In genomic region chr7:132699639-132700038, GRCm38 (mm10) we compare ENCODE assay signal across 14 mouse cellular contexts.
DNase-seq lines count a peak whose midpoint lies in the region; ATAC-seq and TF ChIP-seq lines count a peak whose summit lies in the region.
"Had no signal": no experiment of that assay in that cellular context is flagged by ENCODE, and none has a peak within 500 bp of the region (broad histone marks: within the 10 kb centered on the region; RNA-seq: fewer than 3 reads in every experiment).

No protein-coding gene starts in this region.

- TF ChIP-seq RAD21 in CH12.LX (IDR thresholded peaks at IDR 0.05; ENCODE audit: low read depth, low read length): no peak

- no peaks in the 10 kb centered on the region for H3K27me3 ChIP-seq in liver, postnatal 0 days (ENCODE audit: insufficient read depth, low read length)
- H3K27me3 ChIP-seq in liver, embryonic 11.5 days (replicated peaks; ENCODE audit: control insufficient read depth, insufficient read depth, low read length): no peaks in the 10 kb centered on the region
- H3K27me3 ChIP-seq in CH12.LX (replicated peaks): no peaks in the 10 kb centered on the region

- H3K79me2 ChIP-seq in CH12.LX (replicated peaks; ENCODE audit: control insufficient read depth, extremely low read depth, insufficient read depth, poor library complexity, severe bottlenecking): no peaks in the 10 kb centered on the region

- no peak overlapping the region for H3K4me3 ChIP-seq in liver, postnatal 0 days (ENCODE audit: low read depth, low read length)
- no peak overlapping the region for H3K4me3 ChIP-seq in liver, embryonic 11.5 days (ENCODE audit: low read depth, low read length)
- H3K4me3 ChIP-seq in CH12.LX (replicated peaks in 1 of 3; ENCODE audit: low read depth in 2 of 3, low read length in 2 of 3, poor library complexity in 1 of 3): no peak overlapping the region

- no peak for TF ChIP-seq EP300 in liver, postnatal 0 days (IDR thresholded peaks at IDR 0.05; ENCODE audit: low read depth)
- TF ChIP-seq EP300 in CH12.LX (IDR thresholded peaks at IDR 0.05; ENCODE audit: low read length): no peak; the same call in 1 of the 2 replicates

- TF ChIP-seq CTCF in liver, postnatal 0 days (IDR thresholded peaks at IDR 0.05; ENCODE audit: low read depth): no peak
- no peak for TF ChIP-seq CTCF in CH12.LX (conservative IDR thresholded peaks at IDR 0.05 in 1 of 2, IDR thresholded peaks at IDR 0.05 in 1 of 2; ENCODE audit: low read depth in 2 of 2, low read length in 2 of 2)

- ATAC-seq in liver, postnatal 0 days: no peak
- no peak for ATAC-seq in liver, embryonic 11.5 days (replicated peaks; ENCODE audit: low FRiP score)
- ATAC-seq in common myeloid progenitor, adult 5-6 weeks (replicated peaks; ENCODE audit: low read depth, poor library complexity, severe bottlenecking): peak; percentile 35; the same call in 1 of the 2 replicates
- ATAC-seq: hindbrain, postnatal 0 days had no signal

- H3K27ac ChIP-seq in liver, postnatal 0 days (ENCODE audit: low read depth): peak overlapping the region; percentile 75
- no peak overlapping the region for H3K27ac ChIP-seq in liver, embryonic 11.5 days (ENCODE audit: low read depth, low read length)
- peak overlapping the region; percentile 28; the same call in 1 of the 2 replicates for H3K27ac ChIP-seq in CH12.LX (ENCODE audit: insufficient read depth, low read depth)
- H3K27ac ChIP-seq: hindbrain, postnatal 0 days; liver, embryonic 14.5 days had no signal

- H3K4me2 ChIP-seq in liver, postnatal 0 days (ENCODE audit: low read depth, low read length): no peak overlapping the region
- H3K4me2 ChIP-seq in liver, embryonic 11.5 days: no peak overlapping the region
- no peak overlapping the region for H3K4me2 ChIP-seq in CH12.LX (ENCODE audit: insufficient read depth, low read depth, poor library complexity, severe bottlenecking)

- H3K4me1 ChIP-seq in liver, postnatal 0 days (ENCODE audit: insufficient read depth): peaks cover 2% of the 10 kb centered on the region; the same call in 1 of the 2 replicates
- H3K4me1 ChIP-seq in liver, embryonic 11.5 days (replicated peaks; ENCODE audit: control insufficient read depth, insufficient read depth, low read length): 0 out of 2 replicates have a peak, but pooled peaks cover 3% of the 10 kb centered on the region
- peaks cover 15 to 62% of the 10 kb centered on the region in 2 experiments for H3K4me1 ChIP-seq in CH12.LX (ENCODE audit: control insufficient read depth in 1 of 2, insufficient read depth in 2 of 2)

- no peak for TF ChIP-seq POLR2A in CH12.LX (IDR thresholded peaks at IDR 0.05; ENCODE audit: low read depth, low read length)

- H3K36me3 ChIP-seq in liver, postnatal 0 days (replicated peaks; ENCODE audit: insufficient read depth, low read length): no peaks in the 10 kb centered on the region
- no peaks in the 10 kb centered on the region for H3K36me3 ChIP-seq in liver, embryonic 11.5 days (ENCODE audit: control insufficient read depth, insufficient read depth, low read length)
- peaks cover 0 to 3% of the 10 kb centered on the region in 2 experiments for H3K36me3 ChIP-seq in CH12.LX (replicated peaks in 1 of 2; ENCODE audit: control insufficient read depth in 1 of 2, insufficient read depth in 1 of 2, low read length in 1 of 2)

- in situ Hi-C loops in CH12.LX (cut with MboI; ENCODE audit: low pct_ligation_motif_present, low pct_unique_long_range_greater_than_20kb, low sequenced_read_pairs): no loop called here

- no peaks in the 10 kb centered on the region for H3K9me3 ChIP-seq in liver, postnatal 0 days (ENCODE audit: low read length)
- H3K9me3 ChIP-seq in liver, embryonic 11.5 days (ENCODE audit: control insufficient read depth, low read length): no peaks in the 10 kb centered on the region
- peaks cover 4% of the 10 kb centered on the region for H3K9me3 ChIP-seq in CH12.LX (replicated peaks; ENCODE audit: low read length)

- no peak for DNase-seq in liver, postnatal 0 days
- DNase-seq in liver, embryonic 11.5 days (ENCODE audit: low spot score): no peak
- peak; percentile 54 for DNase-seq in CH12.LX (ENCODE audit: extremely low read depth)
- peak; percentile 58 for DNase-seq in naive thymus-derived CD4-positive, alpha-beta T cell, adult 2 months (ENCODE audit: low read depth)
- no peak for DNase-seq in urinary bladder, postnatal 4 days (ENCODE audit: low spot score in 2 of 2)
- DNase-seq in left cerebral cortex, adult 8-10 months (ENCODE audit: low spot score in 2 of 2): no peak
- no peak for DNase-seq in right cerebral cortex, postnatal 10 days (ENCODE audit: low spot score in 2 of 2)
- DNase-seq: cerebellum, adult 8-10 months; gastrocnemius, postnatal 25 days; heart, postnatal 14 days; right cerebral cortex, postnatal 14 days had no signal

- dilution Hi-C loops in CH12.LX (cut with MboI; ENCODE audit: extremely low pct_ligation_motif_present, extremely low pct_unique_long_range_greater_than_20kb, low sequenced_read_pairs): no loop called here

- H3K9ac ChIP-seq in liver, postnatal 0 days (replicated peaks): no peak overlapping the region; the same call in 1 of the 2 replicates
- H3K9ac ChIP-seq in liver, embryonic 11.5 days (ENCODE audit: low read depth, low read length): no peak overlapping the region
- H3K9ac ChIP-seq in CH12.LX (ENCODE audit: insufficient read depth, low read depth): no peak overlapping the region
- H3K9ac ChIP-seq: liver, embryonic 14.5 days had no signal

TF ChIP-seq in CH12.LX, 34 proteins besides CTCF, POLR2A, EP300 and RAD21:
- peak; percentile 65 for TF ChIP-seq BHLHE40 (IDR thresholded peaks at IDR 0.05; ENCODE audit: low read depth, low read length)
- no peak for TF ChIP-seq ETS1 (conservative IDR thresholded peaks at IDR 0.05; ENCODE audit: low read depth, low read length)
- no peak for TF ChIP-seq USF2 (conservative IDR thresholded peaks at IDR 0.05; ENCODE audit: low read depth, low read length)
- TF ChIP-seq MYC (IDR thresholded peaks at IDR 0.05; ENCODE audit: low read depth, low read length): no peak
- no peak for TF ChIP-seq CHD2 (IDR thresholded peaks at IDR 0.05; ENCODE audit: low read length)
- TF ChIP-seq JUN (IDR thresholded peaks at IDR 0.05; ENCODE audit: insufficient read depth, low read depth, low read length): no peak
- TF ChIP-seq IRF4 (IDR thresholded peaks at IDR 0.05; ENCODE audit: low read depth, low read length): peak; percentile 45; the same call in 1 of the 2 replicates
- no peak for TF ChIP-seq GABPA (IDR thresholded peaks at IDR 0.05; ENCODE audit: insufficient replicate concordance, low read depth, low read length)
- TF ChIP-seq RCOR1 (conservative IDR thresholded peaks at IDR 0.05; ENCODE audit: low read depth, low read length): no peak; the same call in 1 of the 2 replicates
- TF ChIP-seq UBTF (IDR thresholded peaks at IDR 0.05; ENCODE audit: low read depth, low read length): no peak
- TF ChIP-seq TCF12 (IDR thresholded peaks at IDR 0.05; ENCODE audit: low read depth, low read length): peak; percentile 26; the same call in 1 of the 2 replicates
- TF ChIP-seq USF1 (IDR thresholded peaks at IDR 0.05; ENCODE audit: low read depth, low read length): peak; percentile 45
- TF ChIP-seq ZC3H11A (IDR thresholded peaks at IDR 0.05; ENCODE audit: low read depth, low read length): no peak
- TF ChIP-seq MEF2A (IDR thresholded peaks at IDR 0.05; ENCODE audit: borderline replicate concordance, low read depth, low read length): no peak
- TF ChIP-seq MAX (IDR thresholded peaks at IDR 0.05; ENCODE audit: low read length): peak; percentile 70
- no peak for TF ChIP-seq TBP (conservative IDR thresholded peaks at IDR 0.05; ENCODE audit: low read depth, low read length)
- TF ChIP-seq SMC3 (IDR thresholded peaks at IDR 0.05; ENCODE audit: low read depth, low read length): no peak
- no peak for TF ChIP-seq E2F4 (IDR thresholded peaks at IDR 0.05; ENCODE audit: insufficient replicate concordance, low read depth, low read length)

Comparison
In these comparisons a context has a peak if more than half of its experiments do, and no peak if none do; other contexts are left out.
1. DNase-seq: peak in CH12.LX (single experiment) and naive thymus-derived CD4-positive, alpha-beta T cell, adult 2 months (single experiment); none in liver, postnatal 0 days (single experiment), liver, embryonic 11.5 days (single experiment), urinary bladder, postnatal 4 days (0 of 2), left cerebral cortex, adult 8-10 months (0 of 2) and right cerebral cortex, postnatal 10 days (0 of 2).